Mouse (Mus musculus) frontal cortex, postnatal 10 days (tissue): ENCODE measurements around the gene Fcgbp.
"Not testable (repeated sequence)": the region's sequence is repeated elsewhere in the genome, so short reads cannot be mapped to it uniquely, and the experiment has no call there.

ENCODE experiments used
- DNase-seq, 2 experiments: peaks; one replicate each; pipeline ENCODE4 v3.0.0; 2022; ENCODE audit warnings: low spot score in 2 of 2, mixed read lengths in 1 of 2

Gene Fcgbp

GRCm38 (mm10) chr7:28149841-28150240 is 78.8 kb downstream of the Fcgbp start:
- DNase-seq: no peak

- peak in 1 of 2 experiments; percentile 27 for DNase-seq
Measured at GRCm38 (mm10) chr7:28151584-28152221, 80.7 kb downstream of the Fcgbp start.

GRCm38 (mm10) chr7:28153595-28153994 is 82.6 kb downstream of the Fcgbp start:
- DNase-seq: not testable (repeated sequence)

GRCm38 (mm10) chr7:28159292-28159691 is 88.3 kb downstream of the Fcgbp start:
- DNase-seq: no peak

- no peak for DNase-seq
Measured at GRCm38 (mm10) chr7:28159893-28160292, 88.9 kb downstream of the Fcgbp start.

- no peak for DNase-seq
Measured at GRCm38 (mm10) chr7:28161163-28161749, 90.2 kb downstream of the Fcgbp start.

- DNase-seq: no peak
Measured at GRCm38 (mm10) chr7:28165406-28165805, 94.4 kb downstream of the Fcgbp start.

GRCm38 (mm10) chr7:28168320-28169115 is 97.5 kb downstream of the Fcgbp start:
- peak; percentile 40 to 50 for DNase-seq

GRCm38 (mm10) chr7:28169489-28170422 is 98.7 kb downstream of the Fcgbp start, which contains the start of gene Fbl:
Fbl (plus strand) TSS chr7:28169710.
- peak; percentile 87 to 92 for DNase-seq
